Mouse (Mus musculus) embryonic facial prominence, embryonic 14.5 days (tissue): Measurements from ENCODE around the gene Fbxw11. TPM values are rescaled to one million over a fixed set of nuclear protein-coding genes. Genes with fewer than 3 reads are reported as not detected.
"Not testable (repeated sequence)": the region's sequence is repeated elsewhere in the genome, so short reads cannot be mapped to it uniquely, and the experiment has no call there.

Experiments
- ATAC-seq: fragments of 200-750 bp; cut with Nextera tagmentation; 2 replicates; pipeline ENCODE4 v1.8.0; 2017; ENCODE audit warnings: low read depth, moderate number of reproducible peaks, moderate TSS enrichment
- DNase-seq: peaks from one replicate; pipeline ENCODE4 v3.0.0-alpha.2; 2015; ENCODE audit warnings: low spot score
- H3K27ac ChIP-seq: fragments of 300-500 bp; sonication (generic); replicated peaks from 2 replicates; pipeline ENCODE4 v1.5.1; 2014; ENCODE audit warnings: low read depth, mild to moderate bottlenecking, low read length, moderate library complexity
- H3K27me3 ChIP-seq: fragments of 300-500 bp; sonication (generic); replicated peaks from 2 replicates; pipeline ENCODE4 v1.6.1; 2014; ENCODE audit warnings: low read length; ENCODE audit not compliant: control insufficient read depth, insufficient read depth
- H3K36me3 ChIP-seq: fragments of 300-500 bp; sonication (generic); 2 replicates; pipeline ENCODE4 v1.6.1; 2014; ENCODE audit warnings: low read length, mixed read lengths; ENCODE audit not compliant: control insufficient read depth, insufficient read depth
- H3K4me1 ChIP-seq: fragments of 300-500 bp; sonication (generic); 2 replicates; pipeline ENCODE4 v1.6.1; 2014; ENCODE audit warnings: antibody characterized with exemption, low read length; ENCODE audit not compliant: control insufficient read depth, insufficient read depth
- H3K4me2 ChIP-seq: fragments of 300-500 bp; sonication (generic); 2 replicates; pipeline ENCODE4 v1.6.1; 2014; ENCODE audit warnings: low read depth, mild to moderate bottlenecking, low read length, moderate library complexity, mixed read lengths
- H3K4me3 ChIP-seq: fragments of 300-500 bp; sonication (generic); 2 replicates; pipeline ENCODE4 v1.5.1; 2014; ENCODE audit warnings: low read depth, mild to moderate bottlenecking, low read length
- H3K9ac ChIP-seq: fragments of 300-500 bp; sonication (generic); 2 replicates; pipeline ENCODE4 v1.6.1; 2014; ENCODE audit warnings: low read depth, mild to moderate bottlenecking, low read length, moderate library complexity, mixed read lengths
- H3K9me3 ChIP-seq: fragments of 300-500 bp; sonication (generic); 2 replicates; pipeline ENCODE4 v1.6.1; 2016; ENCODE audit warnings: low read length; ENCODE audit not compliant: control insufficient read depth
- WGBS: fragments of 180-500 bp; shearing (Covaris S2); extraction: QIAGEN DNeasy Blood & Tissue Kit; methylation state at CpG from one replicate; pipeline ENCODE4 v1.1.7; 2014; 5-methylcytosine and 5-hydroxymethylcytosine counted together
- polyA plus RNA-seq: library from polyadenylated mRNA; unstranded; fragments of >200 nt; fragmentation: Nextera tagmentation; extraction: Ambion mirVana; gene quantifications from 2 replicates; pipeline ENCODE4 v1.2.1, GENCODE M21; 2014

Fbxw11 gene
- polyA plus RNA-seq, 1 experiment from 2014 or later: 59.0 TPM

DNA sequence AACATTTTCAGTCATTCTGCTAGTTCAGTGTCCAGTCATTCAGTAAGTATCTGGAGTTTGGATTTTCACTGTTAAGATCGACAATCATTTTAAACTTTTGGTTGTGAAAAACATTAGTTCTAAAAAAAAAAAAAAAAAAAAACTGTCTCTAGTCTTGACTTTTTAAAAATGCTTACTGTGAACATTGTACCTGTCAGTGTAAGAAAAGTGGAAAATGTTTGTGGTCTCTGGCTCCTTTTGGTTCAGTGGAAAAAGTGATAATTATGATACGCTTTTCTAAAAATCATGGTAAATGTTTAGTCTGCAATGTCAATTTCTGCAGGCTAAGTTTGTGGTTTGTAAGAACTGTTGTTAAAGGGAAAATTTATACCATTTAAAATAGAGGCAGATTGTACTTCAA lies 72.4 kb downstream of the Fbxw11 start:
- H3K9me3 ChIP-seq: no peaks in the 10 kb centered on the region
- H3K36me3 ChIP-seq: peaks cover 25% of the 10 kb centered on the region
- no peaks in the 10 kb centered on the region for H3K27me3 ChIP-seq
- peaks cover 6% of the 10 kb centered on the region for H3K4me1 ChIP-seq
- no peak overlapping the region for H3K9ac ChIP-seq
- H3K4me2 ChIP-seq: no peak overlapping the region
- H3K27ac ChIP-seq: no peak overlapping the region
- H3K4me3 ChIP-seq: no peak overlapping the region
- WGBS: 75% methylated on average over 2 of the region's 2 CpGs
- DNase-seq: no peak
- no peak for ATAC-seq

GRCm38 (mm10) chr11:32715495-32715894 lies 73.0 kb downstream of the Fbxw11 start:
- Histone ChIP-seq H3K4me1 (peaks cover 6% of the 10 kb centered on the region), H3K27me3 (no peaks in the 10 kb centered on the region), H3K9me3 (no peaks in the 10 kb centered on the region), H3K9ac (no peak overlapping the region), H3K36me3 (peaks cover 25% of the 10 kb centered on the region), H3K27ac (no peak overlapping the region), H3K4me2 (no peak overlapping the region), H3K4me3 (no peak overlapping the region)
- no peak for ATAC-seq
- no peak for DNase-seq
- 78% methylated on average over 6 of the region's 6 CpGs for WGBS

GRCm38 (mm10) chr11:32715970-32716369 lies 73.4 kb downstream of the Fbxw11 start:
- no peak overlapping the region for H3K9ac ChIP-seq
- H3K4me3 ChIP-seq: no peak overlapping the region
- H3K27ac ChIP-seq: no peak overlapping the region
- peaks cover 6% of the 10 kb centered on the region for H3K4me1 ChIP-seq
- WGBS: 57% methylated on average over 5 of the region's 5 CpGs
- ATAC-seq (no peak), DNase-seq (no peak)
- H3K9me3 ChIP-seq: no peaks in the 10 kb centered on the region
- no peak overlapping the region for H3K4me2 ChIP-seq
- no peaks in the 10 kb centered on the region for H3K27me3 ChIP-seq
- peaks cover 28% of the 10 kb centered on the region for H3K36me3 ChIP-seq

- Histone ChIP-seq H3K9ac (no peak overlapping the region), H3K4me3 (no peak overlapping the region), H3K27me3 (no peaks in the 10 kb centered on the region), H3K4me1 (peaks cover 6% of the 10 kb centered on the region), H3K27ac (no peak overlapping the region), H3K4me2 (no peak overlapping the region), H3K36me3 (peaks cover 24% of the 10 kb centered on the region), H3K9me3 (no peaks in the 10 kb centered on the region)
- WGBS: 75% methylated on average over 4 of the region's 4 CpGs
- no peak for DNase-seq
- no peak for ATAC-seq
These were observed 74.4 kb downstream of the Fbxw11 start for GRCm38 (mm10) chr11:32716876-32717275.

GRCm38 (mm10) chr11:32717711-32718110 lies 75.2 kb downstream of the Fbxw11 start:
- not testable (repeated sequence) for H3K9me3 ChIP-seq, H3K4me1 ChIP-seq, H3K27ac ChIP-seq, H3K4me3 ChIP-seq, ATAC-seq, H3K27me3 ChIP-seq, H3K4me2 ChIP-seq, H3K9ac ChIP-seq, DNase-seq
- WGBS: 92% methylated on average over 9 of the region's 9 CpGs
- H3K36me3 ChIP-seq: peaks cover 21% of the 10 kb centered on the region; the same call in 1 of the 2 replicates

GRCm38 (mm10) chr11:32718371-32718770 lies 75.8 kb downstream of the Fbxw11 start:
- Histone ChIP-seq H3K27me3 (no peaks in the 10 kb centered on the region), H3K4me1 (peaks cover 6% of the 10 kb centered on the region), H3K9ac (no peak overlapping the region), H3K4me2 (no peak overlapping the region), H3K4me3 (no peak overlapping the region), H3K36me3 (peaks cover 15% of the 10 kb centered on the region; the same call in 1 of the 2 replicates), H3K9me3 (no peaks in the 10 kb centered on the region), H3K27ac (no peak overlapping the region)
- 51% methylated on average over 2 of the region's 2 CpGs for WGBS
- 0 out of 2 replicates have a peak, but pooled peaks have one; percentile 30 for ATAC-seq
- DNase-seq: peak; percentile 75

- DNase-seq: no peak
- no peak for ATAC-seq
- WGBS: 94% methylated on average over 4 of the region's 4 CpGs
These were observed 76.5 kb downstream of the Fbxw11 start for GRCm38 (mm10) chr11:32718979-32719378.

GRCm38 (mm10) chr11:32722653-32723052 lies 80.1 kb downstream of the Fbxw11 start:
- no peak overlapping the region for H3K4me2 ChIP-seq
- H3K4me1 ChIP-seq: no peaks in the 10 kb centered on the region; the same call in 1 of the 2 replicates
- H3K9ac ChIP-seq: no peak overlapping the region
- H3K4me3 ChIP-seq: no peak overlapping the region
- DNase-seq (no peak), ATAC-seq (no peak)
- H3K27ac ChIP-seq: no peak overlapping the region
- no peaks in the 10 kb centered on the region for H3K9me3 ChIP-seq
- H3K27me3 ChIP-seq: no peaks in the 10 kb centered on the region
- peaks cover 9% of the 10 kb centered on the region; the same call in 1 of the 2 replicates for H3K36me3 ChIP-seq
- 90% methylated on average over 5 of the region's 5 CpGs for WGBS

More at GRCm38 (mm10) chr11:32718979-32719378, 76.5 kb downstream of the Fbxw11 start:
- peaks cover 11% of the 10 kb centered on the region; the same call in 1 of the 2 replicates for H3K36me3 ChIP-seq
- H3K27ac ChIP-seq: no peak overlapping the region
- H3K4me2 ChIP-seq: no peak overlapping the region
- no peak overlapping the region for H3K9ac ChIP-seq
- H3K9me3 ChIP-seq: no peaks in the 10 kb centered on the region
- H3K27me3 ChIP-seq: no peaks in the 10 kb centered on the region
- H3K4me3 ChIP-seq: no peak overlapping the region
- peaks cover 6% of the 10 kb centered on the region for H3K4me1 ChIP-seq

- Histone ChIP-seq H3K36me3 (peaks cover 9% of the 10 kb centered on the region; the same call in 1 of the 2 replicates), H3K4me3 (no peak overlapping the region), H3K27me3 (no peaks in the 10 kb centered on the region), H3K4me1 (no peaks in the 10 kb centered on the region; the same call in 1 of the 2 replicates), H3K27ac (no peak overlapping the region), H3K4me2 (no peak overlapping the region), H3K9ac (no peak overlapping the region), H3K9me3 (no peaks in the 10 kb centered on the region)
- no peak for DNase-seq
- 79% methylated on average over 2 of the region's 2 CpGs for WGBS
- no peak for ATAC-seq
These were observed 80.8 kb downstream of the Fbxw11 start for GRCm38 (mm10) chr11:32723287-32723686.
